Mouse (Mus musculus): ENCODE results near the gene Ccz1. TPM values are rescaled to one million over a fixed set of nuclear protein-coding genes. Genes with fewer than 3 reads are reported as not detected.

The Ccz1 gene
- polyA plus RNA-seq (2012; rRNA removed), result 53.6 and 65.0 TPM in 2 replicates

GRCm38 (mm10) chr5:144014551-144015311 lies at the start of gene Ccz1:
TSS of gene Ccz1 (minus strand) at chr5:144014877.

GRCm38 (mm10) chr5:144026620-144027263 lies 12.1 kb upstream of the Ccz1 start, which contains the start of gene Ocm:
TSS of gene Ocm (minus strand) at chr5:144026670.

Other genes starting within 250 kb of the Ccz1 start
- 21.1 and 28.6 TPM in 2 replicates for gene Eif2ak1, start 197.1 kb downstream of the Ccz1 start, polyA plus RNA-seq (2012; rRNA removed)
- 0.23 and 0.41 TPM in 2 replicates for gene Ankrd61, start 117.2 kb downstream of the Ccz1 start, polyA plus RNA-seq (2012; rRNA removed)
- 60.2 and 80.2 TPM in 2 replicates for gene Aimp2, start 105.0 kb downstream of the Ccz1 start, polyA plus RNA-seq (2012; rRNA removed)
- gene Pms2, start 104.9 kb downstream of the Ccz1 start, polyA plus RNA-seq (2012; rRNA removed), result 18.8 and 21.6 TPM in 2 replicates
- 1.7 and 2.8 TPM in 2 replicates for gene Gm42421, start 86.7 kb downstream of the Ccz1 start, polyA plus RNA-seq (2012; rRNA removed)
- 3.7 TPM in 2 replicates for gene Rsph10b, start 81.8 kb downstream of the Ccz1 start, polyA plus RNA-seq (2012; rRNA removed)
- not detected in 2 replicates for gene Ocm, start 11.8 kb upstream of the Ccz1 start, polyA plus RNA-seq (2012; rRNA removed)
- gene Lmtk2, start 85.6 kb upstream of the Ccz1 start, polyA plus RNA-seq (2012; rRNA removed), result 10.7 and 11.7 TPM in 2 replicates
- 0.08 and 0.14 TPM in 2 replicates for gene Bhlha15, start 175.4 kb upstream of the Ccz1 start, polyA plus RNA-seq (2012; rRNA removed)
- 29.4 and 34.9 TPM in 2 replicates for gene Tecpr1, start 208.7 kb upstream of the Ccz1 start, polyA plus RNA-seq (2012; rRNA removed)
- 90.4 and 98.4 TPM in 2 replicates for gene Bri3, start 229.6 kb upstream of the Ccz1 start, polyA plus RNA-seq (2012; rRNA removed)